In genomic region chr15:102110271-102110670, GRCm38 (mm10) we compare ENCODE assay signal across 20 mouse cellular contexts. TPM values are rescaled to one million over a fixed set of nuclear protein-coding genes. Genes with fewer than 3 reads are reported as not detected.
"Had no signal": no experiment of that assay in that cellular context is flagged by ENCODE, and none has a peak within 500 bp of the region (broad histone marks: within the 10 kb centered on the region; RNA-seq: fewer than 3 reads in every experiment).

No protein-coding gene starts in this region.

- H3K27ac ChIP-seq: left cerebral cortex, adult 2 months; liver, embryonic 13.5 days; midbrain, embryonic 10.5 days; midbrain, embryonic 13.5 days; neural tube, embryonic 13.5 days; stomach, embryonic 15.5 days had no signal

- H3K4me2 ChIP-seq: liver, embryonic 13.5 days; lung, embryonic 14.5 days; midbrain, embryonic 13.5 days; neural tube, embryonic 13.5 days; stomach, embryonic 15.5 days had no signal

- ATAC-seq: lung, postnatal 0 days; midbrain, embryonic 13.5 days; midbrain, embryonic 16.5 days had no signal

- H3K27me3 ChIP-seq: kidney, embryonic 15.5 days; stomach, embryonic 15.5 days had no signal

- DNase-seq: kidney, adult 8-10 months; kidney, postnatal 36 days; layer of hippocampus, postnatal 36 days; liver, embryonic 13.5 days; lung, embryonic 14.5 days; lung, postnatal 36 days; retina, postnatal 1 day; right cerebral cortex, postnatal 25 days; spleen, adult 18-20 months; thymus, postnatal 25 days had no signal

- H3K9me3 ChIP-seq: kidney, embryonic 15.5 days; liver, embryonic 13.5 days; megakaryocyte, embryonic 14.5 days; midbrain, embryonic 10.5 days; midbrain, embryonic 13.5 days; neural tube, embryonic 13.5 days; stomach, embryonic 15.5 days had no signal

- H3K9ac ChIP-seq: kidney, embryonic 15.5 days; liver, embryonic 13.5 days; lung, embryonic 14.5 days; midbrain, embryonic 13.5 days; neural tube, embryonic 13.5 days; stomach, embryonic 15.5 days had no signal

- H3K4me3 ChIP-seq: kidney, embryonic 15.5 days; left cerebral cortex, adult 2 months; liver, embryonic 13.5 days; megakaryocyte, embryonic 14.5 days; midbrain, embryonic 10.5 days; midbrain, embryonic 13.5 days; myocyte; neural tube, embryonic 13.5 days; stomach, embryonic 15.5 days had no signal

RNA-seq across cellular contexts. Expression of gene Soat2, which starts 40.1 kb away (rescaled TPM):
- polyA plus RNA-seq: midbrain, embryonic 13.5 days had no signal
